Mouse (Mus musculus) olfactory bulb, adult 2 months (tissue): ENCODE data around the gene Ddx43. TPM values are rescaled to one million over a fixed set of nuclear protein-coding genes. Genes with fewer than 3 reads are reported as not detected.
"Not testable (repeated sequence)": the region's sequence is repeated elsewhere in the genome, so short reads cannot be mapped to it uniquely, and the experiment has no call there.

Source experiments
- H3K27ac ChIP-seq: fragments of 200-500 bp; 2 replicates; pipeline ENCODE4 v1.5.1; 2012; ENCODE audit warnings: low read depth, low read length; ENCODE audit not compliant: insufficient read depth
- H3K4me1 ChIP-seq: fragments of 200-500 bp; 2 replicates; pipeline ENCODE4 v1.6.1; 2012; ENCODE audit warnings: low read length; ENCODE audit not compliant: control insufficient read depth, insufficient read depth
- H3K4me3 ChIP-seq: fragments of 200-500 bp; 2 replicates; pipeline ENCODE4 v1.5.1; 2012; ENCODE audit warnings: mild to moderate bottlenecking, low read depth, low read length, moderate library complexity; ENCODE audit not compliant: insufficient read depth
- CTCF ChIP-seq: fragments of 200-500 bp; IDR thresholded peaks from 2 replicates; pipeline ENCODE4 v1.5.1; 2012; ENCODE audit warnings: low read depth, mild to moderate bottlenecking, low read length, moderate library complexity; ENCODE audit not compliant: insufficient read depth
- POLR2A ChIP-seq: fragments of 200-500 bp; IDR thresholded peaks from 2 replicates; pipeline ENCODE4 v1.6.1; 2012; ENCODE audit warnings: mild to moderate bottlenecking, low read depth, low read length, moderate library complexity; ENCODE audit not compliant: insufficient read depth
- WGBS: fragments of 180-500 bp; shearing (Covaris S2); methylation state at CpG from one replicate; pipeline ENCODE4 v1.1.7; 2018; 5-methylcytosine and 5-hydroxymethylcytosine counted together
- polyA plus RNA-seq: library from polyadenylated mRNA; stranded (reverse); fragments of >200 nt; gene quantifications from 2 replicates; pipeline ENCODE4 v1.2.4, GENCODE M21; 2012; ENCODE audit warnings: low replicate concordance; ENCODE audit not compliant: missing spikeins, insufficient read depth, insufficient read length

The Ddx43 gene
- polyA plus RNA-seq, result not detected in 2 replicates

- Histone ChIP-seq H3K4me3 (peak within 1 kb of the TSS; percentile 23), H3K27ac (no peak within 1 kb of the TSS), H3K4me1 (peaks cover 8% of the 10 kb centered on the region; the same call in 1 of the 2 replicates)
- TF ChIP-seq CTCF (no peak), POLR2A (no peak)
- 4% methylated on average over 93 of the region's 93 CpGs for WGBS
These were observed at the start of gene Ddx43 for GRCm38 (mm10) chr9:78395630-78396351. TSS of gene Ddx43 (plus strand) at chr9:78395777.

GRCm38 (mm10) chr9:78347004-78347403, 48.6 kb upstream of the Ddx43 start:
- no peak overlapping the region for H3K27ac ChIP-seq
- H3K4me1 ChIP-seq, result no peaks in the 10 kb centered on the region
- TF ChIP-seq CTCF, result no peak
- TF ChIP-seq POLR2A, result no peak
- WGBS, result 65% methylated on average over 3 of the region's 3 CpGs
- no peak overlapping the region for H3K4me3 ChIP-seq

GRCm38 (mm10) chr9:78348206-78349004, 47.2 kb upstream of the Ddx43 start:
- not testable (repeated sequence) for H3K4me1 ChIP-seq, H3K4me3 ChIP-seq, H3K27ac ChIP-seq
- 72% methylated on average over 6 of the region's 6 CpGs for WGBS

- 83% methylated on average over 3 of the region's 3 CpGs for whole genome bisulfite sequencing
- H3K4me3 ChIP-seq, H3K27ac ChIP-seq, H3K4me1 ChIP-seq: not testable (repeated sequence)
These were observed 46.4 kb upstream of the Ddx43 start for GRCm38 (mm10) chr9:78349141-78349540.

GRCm38 (mm10) chr9:78350007-78350406, 45.6 kb upstream of the Ddx43 start:
- not testable (repeated sequence) for H3K27ac ChIP-seq, H3K4me3 ChIP-seq, H3K4me1 ChIP-seq

- TF ChIP-seq CTCF (no peak), POLR2A (no peak)
- Histone ChIP-seq H3K4me3 (no peak overlapping the region), H3K4me1 (no peaks in the 10 kb centered on the region), H3K27ac (no peak overlapping the region)
- 89% methylated on average over 6 of the region's 6 CpGs for WGBS
These were observed 43.9 kb upstream of the Ddx43 start for GRCm38 (mm10) chr9:78351504-78352220.

GRCm38 (mm10) chr9:78354665-78355578, 40.7 kb upstream of the Ddx43 start:
- TF ChIP-seq CTCF (no peak), POLR2A (no peak)
- no peaks in the 10 kb centered on the region for H3K4me1 ChIP-seq
- 79% methylated on average over 11 of the region's 11 CpGs for WGBS
- H3K4me3 ChIP-seq, result no peak overlapping the region
- no peak overlapping the region for H3K27ac ChIP-seq

GRCm38 (mm10) chr9:78355611-78356010, 40.0 kb upstream of the Ddx43 start, which contains the start of gene Gsta2:
TSS of gene Gsta2 (minus strand) at chr9:78355788.
- no peak within 1 kb of the TSS for H3K4me3 ChIP-seq
- no peak for TF ChIP-seq CTCF
- TF ChIP-seq POLR2A, result no peak
- H3K4me1 ChIP-seq, result no peaks in the 10 kb centered on the region
- H3K27ac ChIP-seq, result no peak within 1 kb of the TSS
- WGBS, result 94% methylated on average over 8 of the region's 8 CpGs

GRCm38 (mm10) chr9:78358053-78358452, 37.5 kb upstream of the Ddx43 start:
- no peaks in the 10 kb centered on the region for H3K4me1 ChIP-seq
- peak; percentile 24; the same call in 1 of the 2 replicates for TF ChIP-seq CTCF
- no peak for TF ChIP-seq POLR2A
- H3K4me3 ChIP-seq, result no peak overlapping the region
- WGBS, result 17% methylated on average over 9 of the region's 9 CpGs
- no peak overlapping the region for H3K27ac ChIP-seq
